Mouse (Mus musculus) central nervous system, embryonic 11.5 days (tissue): ENCODE data around the gene Txnl4b. TPM values are rescaled to one million over a fixed set of nuclear protein-coding genes. Genes with fewer than 3 reads are reported as not detected.

Experiments
- polyA plus RNA-seq: library from polyadenylated mRNA; depleted of rRNA; stranded (reverse); fragments of >200 nt; gene quantifications from 2 replicates; pipeline ENCODE4 v1.2.3, GENCODE M21; 2012; rRNA removed

Gene Txnl4b
- polyA plus RNA-seq = 6.9 and 7.0 TPM in 2 replicates

DNA sequence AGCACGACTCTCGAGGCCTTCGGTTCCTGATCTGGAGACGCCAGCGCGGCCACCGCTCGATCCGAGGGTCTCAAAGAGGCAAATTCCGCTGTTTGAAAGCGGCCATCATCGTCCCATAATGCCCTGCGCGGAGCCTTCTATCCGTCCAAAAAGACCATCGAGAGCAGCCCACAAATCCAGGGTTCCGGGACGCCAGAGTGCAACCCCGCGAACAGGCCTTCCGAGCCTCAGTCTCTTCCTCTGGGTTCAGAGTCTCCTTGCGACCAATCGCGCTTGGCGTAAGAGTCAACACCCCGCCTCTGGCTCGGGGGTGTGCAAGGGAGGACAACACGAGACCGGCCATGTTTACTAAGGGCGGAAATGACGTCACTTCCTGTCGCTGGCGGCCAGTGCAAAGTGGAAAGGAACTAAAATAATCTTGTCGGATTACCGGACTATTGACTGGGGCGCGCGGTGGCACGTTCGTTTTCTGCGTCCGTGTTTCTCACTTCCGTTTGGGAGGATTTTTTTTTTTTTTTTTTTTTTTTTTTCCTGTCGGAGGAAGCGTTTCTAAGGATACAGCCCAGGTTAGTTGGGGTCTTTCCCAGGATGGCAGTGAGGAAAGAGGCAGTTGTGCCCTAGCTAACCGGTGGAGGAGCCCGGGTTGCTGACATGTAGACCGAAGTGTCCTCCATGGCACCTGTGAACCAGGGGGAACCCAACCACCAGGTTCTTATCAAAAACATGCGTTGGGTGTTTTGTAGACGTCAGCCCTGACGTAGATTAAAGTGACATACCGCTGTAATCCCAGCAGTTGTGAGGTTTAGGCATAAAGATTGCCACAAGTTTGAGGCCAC is at the start of gene Txnl4b, which contains the start of gene Dhx38:
Txnl4b (plus strand) TSS at position 395 of the 836 bp plus-strand sequence.
Dhx38 (minus strand) TSS at position 364 of the 836 bp plus-strand sequence.

GRCm38 (mm10) chr8:109578900-109579301 is 13.2 kb downstream of the Txnl4b start, which contains the start of gene Hp:
Hp (minus strand) TSS chr8:109579172.

GRCm38 (mm10) chr8:109608271-109609152 is 42.8 kb downstream of the Txnl4b start, which contains the start of gene Dhodh:
Dhodh (minus strand) TSS chr8:109608673.

DNA sequence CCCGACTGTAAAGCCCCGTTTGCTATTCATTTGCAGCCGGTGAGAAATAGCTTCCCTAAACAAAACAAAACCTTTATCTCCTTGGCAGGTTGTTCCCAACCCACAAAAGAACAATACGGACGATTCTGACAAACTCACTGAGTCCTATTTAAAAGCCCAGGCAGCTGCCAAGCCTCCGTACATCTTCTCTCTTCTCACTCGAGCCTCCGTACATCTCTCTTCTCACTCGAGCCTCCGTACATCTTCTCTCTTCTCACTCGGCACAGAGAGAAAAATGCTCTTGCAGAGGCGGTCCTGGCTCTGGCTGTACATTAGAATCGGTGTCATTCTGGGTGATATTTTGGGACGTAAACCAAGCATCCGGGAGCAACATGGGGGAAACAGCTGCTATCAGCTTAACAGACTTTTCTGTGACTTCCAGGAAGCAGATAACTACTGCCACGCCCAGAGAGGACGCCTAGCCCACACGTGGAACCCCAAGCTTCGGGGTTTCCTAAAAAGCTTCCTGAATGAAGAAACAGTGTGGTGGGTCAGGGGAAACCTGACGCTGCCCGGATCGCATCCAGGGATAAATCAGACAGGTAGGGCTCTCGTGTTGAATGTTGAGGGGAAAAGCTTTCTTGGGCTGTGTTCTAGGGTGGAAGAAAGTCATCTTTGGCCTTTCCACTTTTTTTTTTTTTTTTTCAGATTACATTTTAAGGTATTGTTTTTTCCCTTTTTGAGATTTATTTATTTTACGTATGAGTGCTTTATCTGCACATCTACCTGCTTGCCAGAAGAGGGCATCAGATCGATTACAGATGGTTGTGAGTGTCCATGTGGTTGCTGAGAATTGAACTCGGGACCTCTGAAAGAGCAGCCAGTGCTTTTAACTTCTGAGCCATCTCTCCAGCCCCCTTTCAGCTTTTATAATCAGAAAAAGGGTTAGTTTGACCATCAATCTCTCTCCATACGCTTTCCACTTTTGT is 48.8 kb downstream of the Txnl4b start, which contains the start of gene Pkd1l3:
Pkd1l3 (plus strand) TSS at position 275 of the 968 bp plus-strand sequence.

Other genes with a start within 250 kb of the Txnl4b start
- 1.8 and 3.9 TPM in 2 replicates for gene Pmfbp1, start 71.9 kb upstream of the Txnl4b start, polyA plus RNA-seq
- 32.3 and 33.3 TPM in 2 replicates for gene Dhx38, start within 50 bp of the Txnl4b start, polyA plus RNA-seq
- 1.2 and 1.4 TPM in 2 replicates for gene Hp, start 13.3 kb downstream of the Txnl4b start, polyA plus RNA-seq
- gene Dhodh, start 42.8 kb downstream of the Txnl4b start, polyA plus RNA-seq = 31.5 and 46.4 TPM in 2 replicates
- 0.25 and 0.31 TPM in 2 replicates for gene Pkd1l3, start 48.6 kb downstream of the Txnl4b start, polyA plus RNA-seq
- gene Ist1, start 127.4 kb downstream of the Txnl4b start, polyA plus RNA-seq = 123 and 134 TPM in 2 replicates
- 63.6 and 78.5 TPM in 2 replicates for gene Zfp821, start 139.7 kb downstream of the Txnl4b start, polyA plus RNA-seq
- gene Atxn1l, start 171.8 kb downstream of the Txnl4b start, polyA plus RNA-seq = 11.6 and 15.3 TPM in 2 replicates
- 51.5 and 76.0 TPM in 2 replicates for gene Ap1g1, start 212.7 kb downstream of the Txnl4b start, polyA plus RNA-seq